Mouse (Mus musculus) heart, postnatal 36 days (tissue): ENCODE measurements around the gene Irf8. TPM values are rescaled to one million over a fixed set of nuclear protein-coding genes. Genes with fewer than 3 reads are reported as not detected.
"Not testable (repeated sequence)": the region's sequence is repeated elsewhere in the genome, so short reads cannot be mapped to it uniquely, and the experiment has no call there.

Source experiments
- DNase-seq, 2 experiments: peaks; one replicate each; pipeline ENCODE4 v3.0.0; 2021 to 2022
- intact Hi-C: fragments of 180-260 bp; cut with DNase I; formaldehyde crosslinking; loops from one replicate; pipeline ENCODE4 v1.15.1; 2025
- total RNA-seq, 2 experiments: library from RNA; stranded (reverse); gene quantifications; 2 replicates each; pipeline ENCODE4 v1.2.3; 2021

Gene Irf8
- total RNA-seq, 2 experiments from 2014 or later, result 3.9 to 5.6 TPM

- intact Hi-C loops, result no loop called here
- no peak for DNase-seq
Measured at GRCm38 (mm10) chr8:120787631-120788030, 51.5 kb downstream of the Irf8 start.

GRCm38 (mm10) chr8:120792710-120793109 is 56.6 kb downstream of the Irf8 start:
- DNase-seq, result no peak
- intact Hi-C loops, result no loop called here

GRCm38 (mm10) chr8:120795944-120796635 is 59.9 kb downstream of the Irf8 start:
- intact Hi-C loops, result loop anchor here (1.0 to 5.0 kb wide), 2 partner anchors 59 to 118 kb away; partner anchors contain the start of gene Irf8
- peak; percentile 82 to 89 for DNase-seq

- intact Hi-C loops, result loop anchor here (5.0 kb wide), 1 partner anchor 60 kb away; the partner anchor contains the start of gene Irf8
- DNase-seq, result no peak
Measured at GRCm38 (mm10) chr8:120797019-120797727, 61.0 kb downstream of the Irf8 start.

GRCm38 (mm10) chr8:120800308-120800865 is 64.2 kb downstream of the Irf8 start:
- intact Hi-C loops, result no loop called here
- peak; percentile 63 to 76 for DNase-seq

GRCm38 (mm10) chr8:120803661-120804375 is 67.7 kb downstream of the Irf8 start:
- intact Hi-C loops, DNase-seq: not testable (repeated sequence)

GRCm38 (mm10) chr8:120804741-120805140 is 68.6 kb downstream of the Irf8 start:
- no peak for DNase-seq
- intact Hi-C loops, result no loop called here

Other genes with a start within 250 kb of the Irf8 start
- 1 to 10 TPM in 1 of 2 experiments, under 1 TPM in 1; 0.86 to 1.7 TPM for gene Gins2, start 147.1 kb upstream of the Irf8 start, total RNA-seq
- gene 1190005I06Rik, start 88.7 kb upstream of the Irf8 start, total RNA-seq, result 1 to 10 TPM; 3.1 to 3.4 TPM
- 1 to 10 TPM in 1 of 2 experiments, not detected in 1; 1.1 TPM for gene Gm27021, start 68.3 kb upstream of the Irf8 start, total RNA-seq
- gene Cox4i1, start 68.1 kb upstream of the Irf8 start, total RNA-seq, result 1,000 to 10,000 TPM; 4,631 to 4,708 TPM
- 10 to 100 TPM; 40.2 to 46.2 TPM for gene Emc8, start 67.8 kb upstream of the Irf8 start, total RNA-seq